Comparison of ENCODE assay signal across 22 mouse cellular contexts in the genomic region with DNA sequence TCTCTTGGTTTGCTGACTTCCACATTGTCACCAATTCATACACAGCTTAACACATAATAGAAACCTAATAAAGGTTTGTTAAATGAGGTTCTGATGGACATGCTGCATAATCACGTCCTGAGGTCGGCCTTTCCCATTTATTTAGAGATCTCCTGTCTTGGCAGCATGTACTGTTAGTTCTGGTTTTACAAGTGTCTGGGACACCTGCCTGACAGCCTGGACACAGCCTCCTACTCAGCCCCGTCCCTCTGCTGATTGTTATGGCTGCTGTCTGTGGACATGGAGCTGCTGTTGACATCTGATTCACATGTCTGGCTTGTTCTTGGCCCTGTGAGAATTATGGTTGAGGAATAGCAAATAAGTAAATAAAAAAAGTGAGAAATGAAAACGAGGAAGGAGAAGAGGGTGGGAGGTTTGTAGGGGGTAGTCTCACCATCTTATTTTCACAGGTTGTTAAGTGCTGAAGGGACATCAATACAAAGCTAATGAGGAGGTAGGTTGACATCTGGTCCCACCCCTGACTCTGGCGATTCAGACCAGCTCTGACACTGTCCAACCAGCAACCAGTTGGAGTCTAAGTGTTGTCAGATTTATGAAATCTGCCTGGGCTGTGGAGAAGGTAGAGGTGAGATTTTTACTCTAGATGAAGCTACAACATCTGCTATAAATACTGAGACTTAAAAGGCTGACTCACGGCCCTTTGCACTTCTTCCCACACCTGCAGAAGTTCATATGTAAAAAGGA.
A peak's percentile ranks its signal among the peaks of the same experiment; 100 is the strongest.
DNase-seq lines count a peak whose midpoint lies in the region; ATAC-seq and TF ChIP-seq lines count a peak whose summit lies in the region.
"Had no signal": no experiment of that assay in that cellular context is flagged by ENCODE, and none has a peak within 500 bp of the region (broad histone marks: within the 10 kb centered on the region; RNA-seq: fewer than 3 reads in every experiment).

No protein-coding gene starts in this region.

- no peaks in the 10 kb centered on the region for H3K4me1 ChIP-seq in heart, embryonic 11.5 days (ENCODE audit: control insufficient read depth, insufficient read depth, low read length)
- H3K4me1 ChIP-seq in limb, embryonic 11.5 days (ENCODE audit: control insufficient read depth, insufficient read depth, low read length), result 0 out of 2 replicates have a peak, but pooled peaks cover 2% of the 10 kb centered on the region
- no peaks in the 10 kb centered on the region for H3K4me1 ChIP-seq in limb, embryonic 14.5 days (ENCODE audit: control insufficient read depth, insufficient read depth, low read length)
- H3K4me1 ChIP-seq: forebrain, embryonic 10.5 days; hindbrain, embryonic 15.5 days; intestine, embryonic 15.5 days; midbrain, embryonic 15.5 days; neural tube, embryonic 12.5 days had no signal

- no peak for ATAC-seq in heart, embryonic 11.5 days (replicated peaks; ENCODE audit: insufficient number of reproducible peaks, low FRiP score, low TSS enrichment)
- ATAC-seq in limb, embryonic 11.5 days (ENCODE audit: insufficient number of reproducible peaks, low FRiP score, low TSS enrichment, low read depth), result peak; percentile 54; the same call in 1 of the 2 replicates
- peak; percentile 63; the same call in 1 of the 2 replicates for ATAC-seq in limb, embryonic 14.5 days (ENCODE audit: low FRiP score, low read depth)
- no peak for ATAC-seq in megakaryocyte progenitor cell, adult 5-6 weeks (replicated peaks; ENCODE audit: poor library complexity)
- ATAC-seq: forebrain, embryonic 16.5 days; intestine, embryonic 15.5 days; midbrain, embryonic 15.5 days had no signal

- no peaks in the 10 kb centered on the region for H3K9me3 ChIP-seq in heart, embryonic 11.5 days (replicated peaks; ENCODE audit: control insufficient read depth, low read length)
- H3K9me3 ChIP-seq in limb, embryonic 11.5 days (ENCODE audit: control insufficient read depth, low read length), result no peaks in the 10 kb centered on the region
- no peaks in the 10 kb centered on the region for H3K9me3 ChIP-seq in limb, embryonic 14.5 days (ENCODE audit: control insufficient read depth, low read length)
- H3K9me3 ChIP-seq: forebrain, embryonic 10.5 days; hindbrain, embryonic 15.5 days; intestine, embryonic 15.5 days; megakaryocyte, embryonic 14.5 days; midbrain, embryonic 15.5 days; neural tube, embryonic 12.5 days had no signal

- H3K4me2 ChIP-seq in heart, embryonic 11.5 days, result no peak overlapping the region
- H3K4me2 ChIP-seq in limb, embryonic 11.5 days (ENCODE audit: low read depth, severe bottlenecking), result no peak overlapping the region
- no peak overlapping the region for H3K4me2 ChIP-seq in limb, embryonic 14.5 days (replicated peaks; ENCODE audit: low read depth, low read length, severe bottlenecking)
- H3K4me2 ChIP-seq: hindbrain, embryonic 15.5 days; intestine, embryonic 15.5 days; midbrain, embryonic 15.5 days; neural tube, embryonic 12.5 days had no signal

- H3K4me3 ChIP-seq in heart, embryonic 11.5 days (ENCODE audit: low read depth, low read length), result no peak overlapping the region
- H3K4me3 ChIP-seq in limb, embryonic 11.5 days (ENCODE audit: low read depth, low read length), result no peak overlapping the region
- H3K4me3 ChIP-seq in limb, embryonic 14.5 days (replicated peaks; ENCODE audit: low read length), result no peak overlapping the region
- H3K4me3 ChIP-seq: forebrain, embryonic 10.5 days; hindbrain, embryonic 15.5 days; intestine, embryonic 15.5 days; megakaryocyte, embryonic 14.5 days; midbrain, embryonic 15.5 days; neural tube, embryonic 12.5 days had no signal

- H3K36me3 ChIP-seq in heart, embryonic 11.5 days (ENCODE audit: control insufficient read depth, insufficient read depth, low read length), result no peaks in the 10 kb centered on the region
- H3K36me3 ChIP-seq in limb, embryonic 11.5 days (ENCODE audit: control insufficient read depth, insufficient read depth, low read length), result no peaks in the 10 kb centered on the region
- H3K36me3 ChIP-seq in limb, embryonic 14.5 days (ENCODE audit: control insufficient read depth, insufficient read depth, low read length), result no peaks in the 10 kb centered on the region
- H3K36me3 ChIP-seq: forebrain, embryonic 10.5 days; hindbrain, embryonic 15.5 days; intestine, embryonic 15.5 days; midbrain, embryonic 15.5 days; neural tube, embryonic 12.5 days had no signal

- no peak for TF ChIP-seq POLR2A in limb, embryonic 14.5 days (IDR thresholded peaks at IDR 0.05; ENCODE audit: borderline replicate concordance, extremely low read depth, insufficient read depth, insufficient read length)

- H3K9ac ChIP-seq in heart, embryonic 11.5 days (ENCODE audit: low read depth, low read length), result no peak overlapping the region
- no peak overlapping the region for H3K9ac ChIP-seq in limb, embryonic 11.5 days (ENCODE audit: low read length)
- no peak overlapping the region for H3K9ac ChIP-seq in limb, embryonic 14.5 days (ENCODE audit: low read depth, low read length, severe bottlenecking)
- H3K9ac ChIP-seq: hindbrain, embryonic 15.5 days; intestine, embryonic 15.5 days; midbrain, embryonic 15.5 days; neural tube, embryonic 12.5 days had no signal

- H3K27ac ChIP-seq in heart, embryonic 11.5 days (ENCODE audit: low read depth, low read length), result no peak overlapping the region
- H3K27ac ChIP-seq in limb, embryonic 11.5 days (replicated peaks; ENCODE audit: low read depth, low read length), result no peak overlapping the region
- no peak overlapping the region for H3K27ac ChIP-seq in limb, embryonic 14.5 days (replicated peaks; ENCODE audit: low read depth, low read length)
- H3K27ac ChIP-seq: forebrain, embryonic 10.5 days; hindbrain, embryonic 15.5 days; intestine, embryonic 15.5 days; midbrain, embryonic 15.5 days; neural tube, embryonic 12.5 days had no signal

- peak; percentile 11 for DNase-seq in heart, postnatal 4 days
- peak; percentile 40 for DNase-seq in limb, embryonic 11.5 days (ENCODE audit: low spot score)
- no peak for DNase-seq in limb, embryonic 14.5 days (ENCODE audit: low spot score)
- DNase-seq in lung, postnatal 4 days, result peak; percentile 28 to 72
- no peak for DNase-seq in ovary, postnatal 36 days (ENCODE audit: low spot score)
- DNase-seq: adrenal gland, adult 2 months; cerebellum, adult 11 months; cerebellum, adult 9-11 months; gastrocnemius, postnatal 14 days; heart, adult 11 months; kidney, postnatal 36 days; layer of hippocampus, postnatal 36 days; thymus, postnatal 25 days had no signal

- 49% methylated on average over 6 of the region's 6 CpGs for WGBS in heart, embryonic 11.5 days (ENCODE audit: insufficient replicate concordance)
- WGBS in limb, embryonic 11.5 days, result 13% methylated on average over 6 of the region's 6 CpGs
- WGBS in limb, embryonic 14.5 days, result 20% methylated on average over 6 of the region's 6 CpGs

- H3K27me3 ChIP-seq in heart, embryonic 11.5 days (ENCODE audit: control insufficient read depth, insufficient read depth, low read length), result no peaks in the 10 kb centered on the region
- H3K27me3 ChIP-seq in limb, embryonic 11.5 days (ENCODE audit: control insufficient read depth, insufficient read depth, low read length), result no peaks in the 10 kb centered on the region
- H3K27me3 ChIP-seq in limb, embryonic 14.5 days (ENCODE audit: control insufficient read depth, insufficient read depth, low read length), result no peaks in the 10 kb centered on the region
- H3K27me3 ChIP-seq: hindbrain, embryonic 15.5 days; intestine, embryonic 15.5 days; megakaryocyte, embryonic 14.5 days; midbrain, embryonic 15.5 days; neural tube, embryonic 12.5 days had no signal

Comparison
In these comparisons a context has a peak if more than half of its experiments do, and no peak if none do; other contexts are left out.
1. DNase-seq: peak in heart, postnatal 4 days (single experiment), limb, embryonic 11.5 days (single experiment) and lung, postnatal 4 days (2 of 2); none in limb, embryonic 14.5 days (single experiment) and ovary, postnatal 36 days (single experiment).
2. ATAC-seq: peak in limb, embryonic 11.5 days (single experiment) and limb, embryonic 14.5 days (single experiment); none in heart, embryonic 11.5 days (single experiment) and megakaryocyte progenitor cell, adult 5-6 weeks (single experiment).